Mouse (Mus musculus) urinary bladder, postnatal 4 days (tissue): ENCODE data around the gene Omt2b.
"Not testable (repeated sequence)": the region's sequence is repeated elsewhere in the genome, so short reads cannot be mapped to it uniquely, and the experiment has no call there.

Source experiments
- DNase-seq, 2 experiments: peaks; one replicate each; pipeline ENCODE4 v3.0.0; 2021 to 2022; ENCODE audit warnings: low spot score in 2 of 2

The Omt2b gene

GRCm38 (mm10) chr9:78327289-78327688 is at the start of gene Omt2b:
Gene Omt2b, plus strand, starts transcription at chr9:78327589.
- DNase-seq: not testable (repeated sequence)

GRCm38 (mm10) chr9:78282002-78282711 is 45.2 kb upstream of the Omt2b start:
- not testable (repeated sequence) for DNase-seq

GRCm38 (mm10) chr9:78289063-78289462 is 38.3 kb upstream of the Omt2b start:
- DNase-seq: not testable (repeated sequence)

DNA sequence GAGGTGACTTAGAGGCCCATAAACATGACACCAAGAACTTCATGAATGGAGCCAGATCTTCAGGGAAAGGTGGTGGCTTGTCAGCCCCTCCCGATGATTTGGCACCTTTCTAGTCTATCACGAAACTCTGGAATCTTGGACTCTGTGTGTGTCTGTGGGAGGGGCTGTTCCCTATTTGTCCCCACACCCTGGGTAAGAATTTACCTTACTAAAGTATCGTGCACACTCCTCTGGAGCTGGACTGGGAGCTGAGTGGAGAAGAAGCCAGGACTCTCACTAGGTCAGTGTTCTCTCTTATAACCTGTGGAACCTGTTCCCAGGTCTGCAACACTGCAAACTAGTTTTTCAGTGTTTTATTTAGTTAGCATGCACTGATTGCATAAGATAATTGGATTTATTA is 37.7 kb upstream of the Omt2b start, which contains the start of gene Gm10639:
TSS of gene Gm10639 (plus strand) at position 201 of the 400 bp plus-strand sequence.
- not testable (repeated sequence) for DNase-seq

- DNase-seq: not testable (repeated sequence)
These were observed 34.9 kb upstream of the Omt2b start for GRCm38 (mm10) chr9:78292462-78292861.

DNA sequence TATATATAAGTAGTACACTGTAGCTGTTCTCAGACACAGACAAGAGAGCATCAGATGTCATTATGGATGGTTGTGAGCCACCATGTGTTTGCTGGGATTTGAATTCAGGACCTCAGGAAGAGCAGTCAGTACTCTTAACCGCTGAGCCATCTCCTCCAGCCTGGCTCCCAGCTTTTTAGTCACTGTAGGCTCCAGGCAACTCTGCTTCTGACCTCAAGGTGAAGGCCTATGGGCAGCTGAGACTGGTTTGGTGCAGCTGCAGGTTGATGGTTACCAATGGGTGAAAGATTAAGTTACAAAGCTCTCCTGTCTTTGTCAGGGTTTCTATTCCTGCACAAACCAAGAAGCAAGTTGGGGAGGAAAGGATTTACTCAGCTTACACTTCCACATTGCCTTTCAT is 33.7 kb upstream of the Omt2b start:
- DNase-seq: not testable (repeated sequence)

DNA sequence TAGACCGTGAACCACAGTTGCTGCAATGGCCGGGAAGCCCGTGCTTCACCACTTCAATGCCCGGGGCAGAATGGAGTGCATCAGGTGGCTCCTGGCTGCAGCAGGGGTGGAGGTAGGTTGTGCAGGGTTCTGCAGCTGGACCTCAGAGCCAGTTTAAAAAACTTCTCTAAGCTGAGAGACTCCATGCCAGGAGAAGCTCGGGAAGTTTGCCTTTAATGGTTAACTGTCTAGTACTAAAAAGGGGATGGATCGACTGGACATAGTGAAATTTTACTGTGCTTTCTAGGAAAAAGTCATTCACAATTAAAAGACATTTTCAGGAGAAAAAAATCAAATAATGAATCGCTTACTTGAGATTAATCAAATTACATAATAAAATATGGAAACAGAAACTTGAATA is 32.6 kb upstream of the Omt2b start:
- not testable (repeated sequence) for DNase-seq

DNA sequence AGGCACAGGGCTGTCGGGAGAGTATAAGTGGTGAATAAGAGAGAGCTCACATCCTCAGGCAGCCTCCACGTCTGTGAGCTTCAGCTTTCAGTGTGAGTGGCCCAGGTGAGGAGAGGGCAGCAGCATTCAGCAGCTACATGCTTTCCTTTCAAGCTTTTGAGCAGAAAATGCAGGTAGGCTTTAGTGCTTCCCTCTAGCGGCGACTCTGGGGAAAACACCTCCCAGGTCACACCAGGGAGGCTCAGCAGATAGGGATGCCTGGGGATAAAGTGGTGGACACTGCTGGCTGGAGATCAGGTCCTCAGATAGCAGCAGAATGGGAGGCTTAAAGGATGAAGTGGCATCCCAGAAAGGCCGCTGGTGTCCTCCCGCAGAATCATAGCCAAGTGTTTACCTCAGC is 31.3 kb upstream of the Omt2b start:
- not testable (repeated sequence) for DNase-seq

DNA sequence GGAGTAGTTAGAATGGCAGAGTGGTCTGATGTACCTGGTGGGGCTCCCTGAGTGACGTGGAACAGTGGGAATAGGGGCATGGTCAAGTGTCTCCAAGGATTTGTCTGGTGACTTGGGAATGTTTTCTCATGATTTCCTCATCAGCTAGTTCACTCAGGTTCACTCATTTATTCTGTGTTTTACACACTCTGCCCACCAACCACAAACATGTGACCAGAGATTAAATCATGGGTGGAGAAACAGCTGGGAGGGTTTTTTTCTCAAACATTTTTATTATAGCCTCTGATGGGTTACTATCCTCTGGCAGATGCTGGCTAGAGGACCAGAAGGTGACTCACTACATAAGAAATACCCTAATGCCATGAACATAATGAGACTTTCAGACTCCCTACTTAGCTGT is 29.2 kb upstream of the Omt2b start:
- DNase-seq: no peak

DNA sequence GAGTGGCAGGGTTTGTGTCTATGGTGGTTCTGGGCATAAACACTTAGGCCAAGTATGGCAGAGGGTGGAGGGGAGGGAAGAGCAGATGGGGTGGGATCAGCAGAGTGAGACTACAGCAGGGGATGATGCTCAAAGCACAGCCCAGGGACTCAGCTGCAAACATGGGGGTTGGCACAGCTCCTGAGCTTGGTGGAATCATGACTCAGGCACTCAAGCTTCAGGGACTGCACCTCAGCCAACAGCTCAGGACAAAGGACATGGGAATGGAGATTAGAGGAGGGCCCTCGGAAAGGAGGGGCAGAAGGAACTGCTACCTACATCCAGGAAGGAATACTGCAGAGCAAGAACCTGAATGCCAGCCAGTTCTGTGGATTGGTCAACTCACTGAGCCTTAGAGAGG is 28.2 kb upstream of the Omt2b start:
- DNase-seq: not testable (repeated sequence)

DNA sequence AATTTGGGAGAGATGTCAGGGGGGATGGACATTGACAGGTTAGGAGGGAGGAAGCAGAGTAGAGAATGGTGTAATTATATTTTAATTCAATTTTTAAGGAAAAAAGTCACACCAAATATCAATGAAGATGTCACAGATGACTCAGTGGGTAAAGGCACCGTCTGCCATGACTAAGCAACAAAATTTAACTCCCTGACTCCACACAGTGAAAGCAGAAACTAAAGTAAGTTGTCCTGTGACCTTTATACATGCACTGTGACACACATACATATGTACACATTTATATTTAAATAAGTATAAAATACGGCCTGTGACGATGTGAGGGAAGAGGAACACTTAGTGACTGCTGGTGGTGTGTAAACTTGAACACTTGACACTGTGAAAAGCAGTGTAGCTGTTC is 19.3 kb upstream of the Omt2b start:
- DNase-seq: not testable (repeated sequence)

- no peak for DNase-seq
These were observed 12.7 kb upstream of the Omt2b start, which contains the start of gene Omt2a for GRCm38 (mm10) chr9:78314696-78315095. Gene Omt2a, minus strand, starts transcription at chr9:78314796.

GRCm38 (mm10) chr9:78319499-78319898 is 7.9 kb upstream of the Omt2b start:
- no peak for DNase-seq

GRCm38 (mm10) chr9:78337050-78337449 is 9.7 kb downstream of the Omt2b start:
- not testable (repeated sequence) for DNase-seq

DNA sequence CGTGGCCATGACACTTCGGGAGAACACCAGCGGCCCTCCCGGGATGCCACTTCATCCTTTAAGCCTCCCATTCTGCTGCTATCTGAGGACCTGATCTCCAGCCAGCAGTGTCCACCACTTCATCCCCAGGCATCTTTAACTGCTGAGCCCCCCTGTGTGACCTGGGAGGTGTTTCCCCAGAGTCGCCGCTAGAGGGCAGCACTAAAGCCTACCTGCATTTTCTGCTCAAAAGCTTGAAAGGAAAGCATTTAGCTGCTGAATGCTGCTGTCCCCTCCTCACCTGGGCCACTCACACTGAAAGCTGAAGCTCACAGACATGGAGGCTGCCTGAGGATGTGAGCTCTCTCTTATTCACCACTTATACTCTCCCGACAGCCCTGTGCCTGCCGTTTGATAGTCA is 12.9 kb downstream of the Omt2b start:
- DNase-seq: peak; percentile 22 to 63

DNA sequence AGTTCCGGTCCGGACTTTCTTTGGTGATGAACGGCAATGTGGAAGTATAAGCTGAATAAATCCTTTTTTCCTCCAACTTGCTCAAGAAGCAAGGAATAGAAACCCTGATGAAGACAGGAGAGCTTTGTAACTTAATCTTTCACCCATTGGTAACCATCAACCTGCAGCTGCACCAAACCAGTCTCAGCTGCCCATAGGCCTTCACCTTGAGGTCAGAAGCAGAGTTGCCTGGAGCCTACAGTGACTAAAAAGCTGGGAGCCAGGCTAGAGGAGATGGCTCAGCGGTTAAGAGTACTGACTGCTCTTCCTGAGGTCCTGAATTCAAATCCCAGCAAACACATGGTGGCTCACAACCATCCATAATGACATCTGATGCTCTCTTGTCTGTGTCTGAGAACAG is 15.1 kb downstream of the Omt2b start:
- DNase-seq: not testable (repeated sequence)

DNA sequence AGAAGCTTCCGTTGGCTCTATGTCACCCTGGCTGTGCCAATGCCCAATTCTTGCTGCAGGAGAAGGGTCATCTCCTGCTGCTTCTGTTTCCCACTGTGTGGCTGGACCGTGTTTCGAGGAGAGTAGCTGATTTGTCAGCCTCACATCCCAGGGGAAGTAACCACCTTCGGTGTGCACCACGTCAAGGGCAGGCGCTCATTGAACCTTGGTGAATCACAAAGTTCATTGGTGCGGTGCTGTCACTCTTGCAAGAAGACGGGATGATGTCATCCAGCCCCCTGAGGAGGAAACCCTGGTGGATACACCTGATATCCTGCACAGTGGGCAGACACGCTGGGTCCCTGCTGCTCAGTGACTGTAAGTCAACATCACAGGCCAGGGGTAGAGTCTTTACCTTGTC is 15.7 kb downstream of the Omt2b start:
- DNase-seq: not testable (repeated sequence)

- not testable (repeated sequence) for DNase-seq
These were observed 17.8 kb downstream of the Omt2b start for GRCm38 (mm10) chr9:78345235-78345634.

DNA sequence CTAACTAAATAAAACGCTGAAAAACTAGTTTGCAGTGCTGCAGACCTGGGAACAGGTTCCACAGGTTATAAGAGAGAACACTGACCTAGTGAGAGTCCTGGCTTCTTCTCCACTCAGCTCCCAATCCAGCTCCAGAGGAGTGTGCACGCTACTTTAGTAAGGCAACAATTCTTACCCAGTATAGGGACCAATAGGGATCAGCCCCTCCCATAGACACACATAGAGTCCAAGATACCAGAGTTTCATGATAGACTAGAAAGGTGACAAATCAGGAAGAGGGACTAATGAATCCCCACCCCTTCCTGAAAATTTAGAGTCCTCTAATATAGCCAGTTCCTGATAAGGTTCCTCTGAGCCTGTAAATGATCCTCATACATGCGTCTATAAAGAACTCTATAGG is 19.6 kb downstream of the Omt2b start:
- DNase-seq: no peak

- not testable (repeated sequence) for DNase-seq
These were observed 21.0 kb downstream of the Omt2b start for GRCm38 (mm10) chr9:78348206-78349004.

DNA sequence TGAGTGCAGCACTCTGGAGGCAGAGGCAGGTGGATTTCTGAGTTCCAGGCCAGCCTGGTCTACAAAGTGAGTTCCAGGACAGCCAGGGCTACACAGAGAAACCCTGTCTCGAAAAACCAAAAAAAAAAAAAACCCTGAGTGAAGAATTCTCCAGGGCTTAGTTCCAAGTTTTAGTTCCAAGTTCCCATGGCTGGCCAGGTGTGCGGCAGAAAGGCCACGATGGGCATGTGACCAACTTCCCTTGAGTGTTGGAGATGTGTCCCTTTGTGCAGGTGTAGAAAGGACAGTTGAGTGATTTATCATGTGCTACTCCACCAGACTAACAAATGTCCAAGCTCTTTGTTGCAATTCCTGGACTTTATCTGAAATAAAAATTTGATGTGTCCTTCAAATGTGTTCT is 21.8 kb downstream of the Omt2b start:
- not testable (repeated sequence) for DNase-seq

DNA sequence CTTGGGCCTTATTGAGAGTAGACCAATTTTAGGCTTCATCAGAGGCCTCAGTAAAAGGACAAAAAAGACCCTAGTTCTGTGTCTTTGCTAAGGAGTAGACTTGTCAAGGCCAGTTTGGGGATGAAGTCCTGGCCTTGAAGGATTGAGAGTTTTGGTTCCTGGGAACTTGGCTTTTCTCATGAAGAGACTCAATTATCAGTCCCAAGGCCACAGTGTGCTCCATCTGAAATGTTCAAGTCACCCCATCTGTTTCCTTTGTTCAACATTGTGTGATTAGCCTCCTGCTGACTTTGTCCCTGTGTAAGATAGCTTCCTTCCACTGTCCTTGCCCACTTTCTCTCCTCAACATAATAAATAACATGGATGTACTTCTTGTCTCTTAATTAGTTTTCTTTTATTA is 22.6 kb downstream of the Omt2b start:
- not testable (repeated sequence) for DNase-seq
